Mouse (Mus musculus) liver, embryonic 14.5 days (tissue): ENCODE data around the gene Krtap10-10.

Experiments used
- CTCF ChIP-seq: IDR thresholded peaks from 2 replicates; pipeline ENCODE4 v1.5.1; 2016; ENCODE audit warnings: antibody characterized with exemption, low read depth, control low read depth
- EP300 ChIP-seq: IDR thresholded peaks from 2 replicates; pipeline ENCODE4 v1.6.1; 2016; ENCODE audit warnings: antibody characterized with exemption, low read depth

DNA sequence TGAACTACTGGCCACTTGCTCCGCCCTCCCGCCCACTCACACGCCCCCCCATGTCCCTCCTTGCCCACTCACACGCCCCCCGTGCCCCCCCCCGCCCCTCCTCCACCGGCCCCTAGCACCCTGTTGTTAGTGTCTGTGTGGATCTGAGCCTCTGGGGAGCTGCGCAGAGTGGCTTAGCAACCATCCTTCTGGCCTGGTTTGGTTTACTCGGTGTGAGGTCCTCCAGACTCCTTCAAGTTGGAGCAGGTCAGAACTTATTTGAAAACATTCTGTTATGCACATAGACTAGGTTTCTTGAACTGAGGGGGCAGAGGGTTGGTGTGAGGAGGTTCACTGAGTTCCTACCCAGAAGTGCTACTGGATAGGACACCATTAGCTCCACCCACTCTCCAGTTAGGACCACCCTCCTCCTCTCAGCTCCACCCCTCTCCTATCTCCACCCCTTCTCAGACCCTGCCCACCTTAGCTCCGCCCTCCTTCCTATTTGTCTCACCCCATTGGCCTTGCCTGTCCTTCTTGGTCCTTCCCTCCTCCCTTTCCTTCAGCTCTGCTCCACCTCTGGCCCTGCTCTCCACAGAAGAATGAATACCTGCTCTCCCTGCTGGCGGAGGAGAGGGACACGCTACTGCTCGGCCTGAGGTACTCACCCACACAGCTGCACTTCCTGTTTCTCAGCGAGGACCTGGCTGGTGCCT is 28.5 kb downstream of the Krtap10-10 start:
- no peak for TF ChIP-seq CTCF
- TF ChIP-seq EP300, result no peak
